Mouse (Mus musculus) yolk sac, embryonic 10.5 days (tissue): ENCODE data around the gene Rcor3.

Experiments used
- DNase-seq: peaks from one replicate; pipeline ENCODE4 v3.0.0-alpha.2; 2017; ENCODE audit warnings: low spot score

The Rcor3 gene

GRCm38 (mm10) chr1:192137926-192138910 is at the start of gene Rcor3:
Gene Rcor3, minus strand, starts transcription at chr1:192138062.
- DNase-seq, result peak; percentile 89

GRCm38 (mm10) chr1:192181696-192182257 is 43.9 kb upstream of the Rcor3 start:
- DNase-seq, result peak; percentile 33

GRCm38 (mm10) chr1:192179877-192180276 is 42.0 kb upstream of the Rcor3 start:
- no peak for DNase-seq

GRCm38 (mm10) chr1:192171477-192171876 is 33.6 kb upstream of the Rcor3 start:
- DNase-seq, result no peak

- DNase-seq, result no peak
Measured at GRCm38 (mm10) chr1:192151179-192151578, 13.3 kb upstream of the Rcor3 start.

- DNase-seq, result no peak
Measured at GRCm38 (mm10) chr1:192140313-192140712, 2.5 kb upstream of the Rcor3 start.

GRCm38 (mm10) chr1:192137291-192137925 is 454 bp downstream of the Rcor3 start:
- DNase-seq, result no peak

GRCm38 (mm10) chr1:192136561-192137290 is 1.1 kb downstream of the Rcor3 start:
- DNase-seq, result peak; percentile 90

GRCm38 (mm10) chr1:192130202-192130601 is 7.7 kb downstream of the Rcor3 start:
- DNase-seq, result no peak

- DNase-seq, result no peak
Measured at GRCm38 (mm10) chr1:192128343-192128742, 9.5 kb downstream of the Rcor3 start.

GRCm38 (mm10) chr1:192125761-192126160 is 12.1 kb downstream of the Rcor3 start:
- DNase-seq, result peak; percentile 24

GRCm38 (mm10) chr1:192116262-192116661 is 21.6 kb downstream of the Rcor3 start:
- DNase-seq, result no peak

GRCm38 (mm10) chr1:192115378-192115777 is 22.5 kb downstream of the Rcor3 start:
- DNase-seq, result no peak

GRCm38 (mm10) chr1:192109169-192109568 is 28.7 kb downstream of the Rcor3 start:
- no peak for DNase-seq

- DNase-seq, result peak; percentile 32
Measured at GRCm38 (mm10) chr1:192107352-192107751, 30.5 kb downstream of the Rcor3 start.

GRCm38 (mm10) chr1:192105902-192106389 is 31.9 kb downstream of the Rcor3 start:
- DNase-seq, result no peak

- DNase-seq, result peak; percentile 48
Measured at GRCm38 (mm10) chr1:192104021-192104420, 33.8 kb downstream of the Rcor3 start.

GRCm38 (mm10) chr1:192103176-192103575 is 34.7 kb downstream of the Rcor3 start:
- DNase-seq, result peak; percentile 23

- peak; percentile 43 for DNase-seq
Measured at GRCm38 (mm10) chr1:192101359-192101758, 36.5 kb downstream of the Rcor3 start.

GRCm38 (mm10) chr1:192100742-192101141 is 37.1 kb downstream of the Rcor3 start:
- no peak for DNase-seq

GRCm38 (mm10) chr1:192095626-192096025 is 42.2 kb downstream of the Rcor3 start:
- no peak for DNase-seq
